Mouse (Mus musculus) intestine, postnatal 0 days (tissue): ENCODE data around the gene Slc38a4. TPM values are rescaled to one million over a fixed set of nuclear protein-coding genes. Genes with fewer than 3 reads are reported as not detected.

ENCODE experiments used
- ATAC-seq: fragments of 200-750 bp; cut with Nextera tagmentation; 2 replicates; pipeline ENCODE4 v1.8.0; 2017; ENCODE audit warnings: mild to moderate bottlenecking, moderate TSS enrichment, moderate library complexity
- H3K27ac ChIP-seq: fragments of 300-500 bp; sonication (generic); 2 replicates; pipeline ENCODE4 v1.5.1; 2014; ENCODE audit warnings: mild to moderate bottlenecking, low read depth, low read length, moderate library complexity
- H3K27me3 ChIP-seq: fragments of 300-500 bp; sonication (generic); replicated peaks from 2 replicates; pipeline ENCODE4 v1.6.1; 2014; ENCODE audit warnings: low read length, mixed read lengths; ENCODE audit not compliant: control insufficient read depth, insufficient read depth
- H3K36me3 ChIP-seq: fragments of 300-500 bp; sonication (generic); 2 replicates; pipeline ENCODE4 v1.6.1; 2014; ENCODE audit warnings: mild to moderate bottlenecking, moderate library complexity; ENCODE audit not compliant: control insufficient read depth, insufficient read depth
- H3K4me1 ChIP-seq: fragments of 300-500 bp; sonication (generic); replicated peaks from 2 replicates; pipeline ENCODE4 v1.6.1; 2014; ENCODE audit warnings: antibody characterized with exemption, low read length, mixed read lengths; ENCODE audit not compliant: control insufficient read depth, insufficient read depth
- H3K4me2 ChIP-seq: fragments of 300-500 bp; sonication (generic); replicated peaks from 2 replicates; pipeline ENCODE4 v1.6.1; 2014; ENCODE audit warnings: low read depth, mild to moderate bottlenecking, moderate library complexity
- H3K4me3 ChIP-seq: fragments of 300-500 bp; sonication (generic); 2 replicates; pipeline ENCODE4 v1.5.1; 2014; ENCODE audit warnings: low read depth, low read length
- H3K9ac ChIP-seq: fragments of 300-500 bp; sonication (generic); 2 replicates; pipeline ENCODE4 v1.6.1; 2014; ENCODE audit warnings: mild to moderate bottlenecking, low read depth, low read length
- H3K9me3 ChIP-seq: fragments of 300-500 bp; sonication (generic); 2 replicates; pipeline ENCODE4 v1.6.1; 2016; ENCODE audit warnings: mixed run types; ENCODE audit not compliant: control insufficient read depth
- CTCF ChIP-seq: sonication (generic); IDR thresholded peaks from 2 replicates; pipeline ENCODE4 v1.5.1; 2016; ENCODE audit warnings: low read depth, mild to moderate bottlenecking, control low read depth, antibody characterized with exemption, moderate library complexity
- WGBS: fragments of 180-500 bp; shearing (Covaris S2); extraction: QIAGEN DNeasy Blood & Tissue Kit; methylation state at CpG from one replicate; pipeline ENCODE4 v1.1.7; 2014; 5-methylcytosine and 5-hydroxymethylcytosine counted together
- polyA plus RNA-seq: library from polyadenylated mRNA; unstranded; fragments of >200 nt; fragmentation: Nextera tagmentation; extraction: Ambion mirVana; gene quantifications from 2 replicates; pipeline ENCODE4 v1.2.1, GENCODE M21; 2015

Slc38a4 gene
- 8.8 and 11.4 TPM in 2 replicates for polyA plus RNA-seq

DNA sequence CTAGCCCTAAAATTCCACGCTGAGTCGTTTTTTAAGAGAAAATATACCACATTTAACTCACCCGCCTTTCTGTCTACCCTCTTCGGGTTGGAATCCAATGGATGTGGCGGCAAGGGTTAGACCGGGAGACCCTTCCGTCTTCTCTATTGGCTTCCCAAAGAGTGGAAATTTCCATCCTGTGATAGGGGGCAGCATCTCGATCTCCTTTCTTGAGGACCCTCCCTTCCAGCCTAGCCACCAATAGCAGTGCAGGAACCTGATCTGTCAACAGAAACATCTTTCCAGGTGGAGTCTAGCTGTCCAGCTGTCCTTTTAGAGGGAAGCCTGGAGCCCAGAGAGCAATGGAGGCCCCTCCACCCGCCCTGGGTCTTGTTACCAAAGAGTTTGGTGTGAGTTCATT, at the start of gene Slc38a4:
Gene Slc38a4, minus strand, starts transcription at position 163 of the 400 bp plus-strand sequence.
- peak within 1 kb of the TSS; percentile 63 for H3K4me2 ChIP-seq
- peak within 1 kb of the TSS; percentile 41 for H3K4me3 ChIP-seq
- H3K4me1 ChIP-seq, result no peaks in the 10 kb centered on the region
- peak within 1 kb of the TSS; percentile 11; the same call in 1 of the 2 replicates for H3K27ac ChIP-seq
- 0 out of 2 replicates have a peak, but pooled peaks cover 2% of the 10 kb centered on the region for H3K27me3 ChIP-seq
- H3K9me3 ChIP-seq, result peaks cover 5% of the 10 kb centered on the region; the same call in 1 of the 2 replicates
- H3K9ac ChIP-seq, result peak within 1 kb of the TSS; percentile 18; the same call in 1 of the 2 replicates
- TF ChIP-seq CTCF, result peak; percentile 39
- 56% methylated on average over 9 of the region's 9 CpGs for WGBS
- ATAC-seq, result no peak
- no peaks in the 10 kb centered on the region for H3K36me3 ChIP-seq

DNA sequence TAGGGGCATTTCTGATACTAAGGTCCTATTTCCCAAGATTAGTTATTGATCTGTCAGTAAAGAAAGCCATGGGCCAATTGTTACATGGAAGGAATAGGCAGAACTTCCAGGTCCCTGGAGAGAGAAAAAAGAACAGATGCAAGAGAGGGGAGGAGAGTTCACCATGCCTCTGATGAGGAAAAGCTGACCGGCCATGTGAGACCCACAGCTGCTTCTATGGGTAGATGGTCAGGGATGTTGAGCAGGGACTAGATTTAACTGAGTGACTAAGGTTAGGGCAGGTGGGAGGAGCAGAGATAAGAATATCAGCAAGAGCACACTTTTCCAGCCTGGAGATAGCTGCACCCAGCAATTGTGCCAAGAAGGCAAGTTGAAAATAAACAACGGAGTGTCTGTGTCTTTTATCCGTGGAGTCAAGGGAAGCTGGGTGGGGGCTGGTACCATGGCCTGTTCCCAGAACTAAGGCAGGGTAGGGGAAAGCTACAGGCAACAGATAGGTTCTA, 49.2 kb upstream of the Slc38a4 start:
- H3K27ac ChIP-seq, result no peak overlapping the region
- H3K27me3 ChIP-seq, result no peaks in the 10 kb centered on the region
- no peak overlapping the region for H3K4me2 ChIP-seq
- no peak for TF ChIP-seq CTCF
- H3K9ac ChIP-seq, result no peak overlapping the region
- no peaks in the 10 kb centered on the region for H3K36me3 ChIP-seq
- 27% methylated on average over 3 of the region's 3 CpGs for WGBS
- H3K4me1 ChIP-seq, result no peaks in the 10 kb centered on the region
- ATAC-seq, result no peak
- no peak overlapping the region for H3K4me3 ChIP-seq
- no peaks in the 10 kb centered on the region for H3K9me3 ChIP-seq

DNA sequence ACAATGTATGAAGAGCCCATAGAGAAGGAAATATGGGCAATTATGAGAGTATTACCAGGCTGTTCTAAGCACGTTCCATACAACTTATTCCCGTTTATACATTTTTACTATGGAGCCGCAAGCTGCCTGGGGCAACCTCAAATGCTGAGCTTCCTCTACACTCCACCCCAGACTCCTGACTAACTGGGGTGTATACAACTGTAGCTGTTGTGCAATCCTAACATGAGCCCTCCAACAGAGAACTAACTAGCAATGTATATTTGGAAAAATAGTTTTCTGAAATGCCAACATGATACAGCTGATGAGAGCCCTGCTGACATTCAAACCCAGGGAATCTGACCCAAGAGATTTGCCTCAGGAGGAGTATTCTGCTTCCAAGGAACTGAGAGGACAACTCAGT, 48.3 kb upstream of the Slc38a4 start:
- 87% methylated on average over 3 of the region's 3 CpGs for WGBS
- TF ChIP-seq CTCF, result no peak
- Histone ChIP-seq H3K4me2 (no peak overlapping the region), H3K27ac (no peak overlapping the region), H3K9me3 (no peaks in the 10 kb centered on the region), H3K4me1 (no peaks in the 10 kb centered on the region), H3K36me3 (no peaks in the 10 kb centered on the region), H3K27me3 (no peaks in the 10 kb centered on the region), H3K9ac (no peak overlapping the region), H3K4me3 (no peak overlapping the region)
- ATAC-seq, result no peak

DNA sequence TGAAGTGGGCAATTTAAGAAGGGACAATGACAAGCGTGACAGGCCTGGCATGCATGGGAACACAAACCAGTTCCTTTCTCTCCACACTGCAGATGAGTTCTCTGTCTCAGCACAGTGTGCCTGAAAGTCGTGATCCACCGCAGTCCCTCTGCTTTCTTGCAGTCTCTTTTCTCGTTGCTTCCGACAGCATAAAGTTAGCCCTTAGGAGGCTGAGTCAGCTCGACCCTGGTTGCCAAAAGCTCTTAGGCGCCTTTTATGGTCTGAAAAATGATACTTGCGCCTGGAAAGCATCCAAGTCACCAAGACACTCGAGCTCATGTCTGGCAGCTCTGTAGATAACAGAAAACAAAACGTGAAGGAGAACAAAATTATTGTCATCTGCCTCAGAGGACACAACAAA, 47.1 kb upstream of the Slc38a4 start:
- no peak overlapping the region for H3K4me2 ChIP-seq
- H3K9ac ChIP-seq, result no peak overlapping the region
- H3K9me3 ChIP-seq, result no peaks in the 10 kb centered on the region
- ATAC-seq, result no peak
- H3K36me3 ChIP-seq, result no peaks in the 10 kb centered on the region
- no peak for TF ChIP-seq CTCF
- no peaks in the 10 kb centered on the region for H3K27me3 ChIP-seq
- H3K4me3 ChIP-seq, result no peak overlapping the region
- no peak overlapping the region for H3K27ac ChIP-seq
- no peaks in the 10 kb centered on the region for H3K4me1 ChIP-seq
- WGBS, result 45% methylated on average over 10 of the region's 10 CpGs

DNA sequence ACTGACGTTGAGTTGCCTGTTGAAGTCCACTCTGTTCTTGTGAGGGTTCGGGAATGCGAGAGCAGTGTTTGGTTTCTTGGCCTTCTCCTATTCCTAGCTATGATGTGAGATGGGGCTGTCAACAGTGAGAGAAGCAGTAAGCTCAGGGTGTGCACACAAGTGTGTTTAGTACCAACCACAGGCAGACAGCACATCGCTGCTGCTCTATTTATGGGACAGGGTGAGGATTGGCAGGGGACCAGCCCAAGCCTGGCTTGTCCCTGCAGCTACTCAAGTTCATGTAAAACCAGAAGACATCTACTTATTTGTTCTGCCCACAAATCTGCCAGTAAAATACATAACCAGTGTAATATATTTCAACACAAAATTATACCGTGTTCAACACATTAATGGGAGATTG, 46.4 kb upstream of the Slc38a4 start:
- Histone ChIP-seq H3K36me3 (no peaks in the 10 kb centered on the region), H3K4me1 (no peaks in the 10 kb centered on the region), H3K4me3 (no peak overlapping the region), H3K9me3 (no peaks in the 10 kb centered on the region), H3K27me3 (no peaks in the 10 kb centered on the region), H3K4me2 (no peak overlapping the region), H3K27ac (no peak overlapping the region), H3K9ac (no peak overlapping the region)
- ATAC-seq, result no peak
- TF ChIP-seq CTCF, result no peak
- WGBS, result 82% methylated on average over 5 of the region's 5 CpGs

DNA sequence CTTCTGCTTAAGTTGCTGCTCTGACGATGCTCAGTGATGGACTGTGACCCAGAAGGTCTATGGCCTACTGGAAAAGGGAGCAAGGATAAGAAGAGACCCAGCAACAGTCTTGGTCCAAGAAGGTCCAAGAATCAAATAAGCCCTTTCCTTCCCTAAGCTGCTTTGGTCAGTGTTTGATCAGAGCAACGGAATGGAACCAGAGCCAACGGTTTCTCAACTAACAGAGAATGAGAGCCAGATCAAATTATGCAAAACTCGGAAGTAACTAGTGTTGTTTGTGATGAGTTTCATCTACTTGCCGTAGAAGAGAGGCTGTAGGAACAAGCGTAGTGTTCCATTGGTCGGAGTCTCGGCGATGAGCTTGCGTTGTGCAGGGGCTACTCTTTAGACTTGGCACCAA, 43.3 kb upstream of the Slc38a4 start:
- no peak for ATAC-seq
- 93% methylated on average over 10 of the region's 10 CpGs for WGBS
- no peak for TF ChIP-seq CTCF

DNA sequence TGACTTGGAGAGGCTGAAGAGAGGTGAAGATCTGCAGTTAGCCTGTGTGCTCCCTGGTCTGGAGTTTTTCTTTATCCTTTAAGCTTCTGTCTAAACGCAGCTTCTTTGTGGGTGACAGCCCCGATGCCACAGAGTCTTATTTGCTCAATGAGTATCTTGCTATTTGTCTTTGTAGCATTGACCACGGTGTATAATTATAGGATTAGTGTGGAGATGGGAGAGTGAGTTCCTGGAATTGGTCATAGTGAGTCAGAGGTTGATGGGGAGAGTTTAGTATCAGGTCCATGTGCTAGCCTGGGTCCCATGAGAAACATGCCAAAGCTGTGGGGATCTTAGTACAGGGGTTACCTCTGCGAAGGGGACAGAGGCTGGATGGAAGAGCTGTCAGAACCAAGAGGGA, 41.8 kb upstream of the Slc38a4 start:
- 41% methylated on average over 4 of the region's 4 CpGs for WGBS
- Histone ChIP-seq H3K36me3 (no peaks in the 10 kb centered on the region), H3K4me3 (no peak overlapping the region), H3K27ac (no peak overlapping the region), H3K27me3 (no peaks in the 10 kb centered on the region), H3K4me1 (no peaks in the 10 kb centered on the region), H3K9ac (no peak overlapping the region), H3K9me3 (no peaks in the 10 kb centered on the region), H3K4me2 (no peak overlapping the region)
- ATAC-seq, result no peak
- TF ChIP-seq CTCF, result no peak

More for the DNA sequence above, 43.3 kb upstream of the Slc38a4 start:
- H3K4me2 ChIP-seq, result no peak overlapping the region
- no peak overlapping the region for H3K27ac ChIP-seq
- H3K9ac ChIP-seq, result no peak overlapping the region
- no peaks in the 10 kb centered on the region for H3K9me3 ChIP-seq
- H3K36me3 ChIP-seq, result no peaks in the 10 kb centered on the region
- H3K27me3 ChIP-seq, result no peaks in the 10 kb centered on the region
- H3K4me1 ChIP-seq, result no peaks in the 10 kb centered on the region
- H3K4me3 ChIP-seq, result no peak overlapping the region
